Mouse (Mus musculus): ENCODE data around the gene Rgma.
A peak's percentile ranks its signal among the peaks of the same experiment; 100 is the strongest.

The Rgma gene

GRCm38 (mm10) chr7:73399501-73400044, 24.3 kb downstream of the Rgma start:
- DNase-seq (ENCODE audit: low read depth in 2 of 2, low spot score in 2 of 2), result peak in 1 of 2 experiments; percentile 12

- no peak for DNase-seq (ENCODE audit: low read depth in 2 of 2, low spot score in 2 of 2)
These were observed 25.0 kb downstream of the Rgma start for GRCm38 (mm10) chr7:73400051-73400916.

- no peak for DNase-seq (ENCODE audit: low read depth in 2 of 2, low spot score in 2 of 2)
These were observed 26.8 kb downstream of the Rgma start for GRCm38 (mm10) chr7:73402106-73402505.

- no peak for DNase-seq (ENCODE audit: low read depth in 2 of 2, low spot score in 2 of 2)
These were observed 27.4 kb downstream of the Rgma start for GRCm38 (mm10) chr7:73402671-73403070.

GRCm38 (mm10) chr7:73403538-73403937, 28.2 kb downstream of the Rgma start:
- no peak for DNase-seq (ENCODE audit: low read depth in 2 of 2, low spot score in 2 of 2)

GRCm38 (mm10) chr7:73405550-73405949, 30.2 kb downstream of the Rgma start:
- DNase-seq (ENCODE audit: low read depth in 2 of 2, low spot score in 2 of 2), result no peak

- no peak for DNase-seq (ENCODE audit: low read depth in 2 of 2, low spot score in 2 of 2)
These were observed 36.2 kb downstream of the Rgma start for GRCm38 (mm10) chr7:73411523-73411922.

- DNase-seq (ENCODE audit: low read depth in 2 of 2, low spot score in 2 of 2), result no peak
These were observed 36.7 kb downstream of the Rgma start for GRCm38 (mm10) chr7:73411986-73412385.

GRCm38 (mm10) chr7:73412419-73412818, 37.1 kb downstream of the Rgma start:
- no peak for DNase-seq (ENCODE audit: low read depth in 2 of 2, low spot score in 2 of 2)

GRCm38 (mm10) chr7:73414192-73414591, 38.9 kb downstream of the Rgma start:
- no peak for DNase-seq (ENCODE audit: low read depth in 2 of 2, low spot score in 2 of 2)

- no peak for DNase-seq (ENCODE audit: low read depth in 2 of 2, low spot score in 2 of 2)
These were observed 44.1 kb downstream of the Rgma start for GRCm38 (mm10) chr7:73419375-73419774.

GRCm38 (mm10) chr7:73420827-73421226, 45.5 kb downstream of the Rgma start:
- no peak for DNase-seq (ENCODE audit: low read depth in 2 of 2, low spot score in 2 of 2)

- DNase-seq (ENCODE audit: low read depth in 2 of 2, low spot score in 2 of 2), result no peak
These were observed 46.1 kb downstream of the Rgma start for GRCm38 (mm10) chr7:73421278-73422015.

- DNase-seq (ENCODE audit: low read depth in 2 of 2, low spot score in 2 of 2), result peak; percentile 26 to 51
These were observed 47.2 kb downstream of the Rgma start for GRCm38 (mm10) chr7:73422223-73423113.

- DNase-seq (ENCODE audit: low read depth in 2 of 2, low spot score in 2 of 2), result no peak
These were observed 47.9 kb downstream of the Rgma start for GRCm38 (mm10) chr7:73423236-73423635.

- DNase-seq (ENCODE audit: low read depth in 2 of 2, low spot score in 2 of 2), result no peak
These were observed 48.9 kb downstream of the Rgma start for GRCm38 (mm10) chr7:73424243-73424642.

- no peak for DNase-seq (ENCODE audit: low read depth in 2 of 2, low spot score in 2 of 2)
These were observed 49.4 kb downstream of the Rgma start for GRCm38 (mm10) chr7:73424705-73425104.

GRCm38 (mm10) chr7:73425451-73425850, 50.1 kb downstream of the Rgma start:
- no peak for DNase-seq (ENCODE audit: low read depth in 2 of 2, low spot score in 2 of 2)

- no peak for DNase-seq (ENCODE audit: low read depth in 2 of 2, low spot score in 2 of 2)
These were observed 50.9 kb downstream of the Rgma start for GRCm38 (mm10) chr7:73426235-73426634.

GRCm38 (mm10) chr7:73426752-73427386, 51.6 kb downstream of the Rgma start:
- no peak for DNase-seq (ENCODE audit: low read depth in 2 of 2, low spot score in 2 of 2)

All from CD8-positive naive resting alpha-beta T cell, adult 2 months (primary cell).